In genomic region chr6:91488496-91489212, GRCm38 (mm10) we compare ENCODE assay signal across 1 mouse cellular context.
TF ChIP-seq lines count a peak whose summit lies in the region.

No protein-coding gene starts in this region.

TF ChIP-seq in CH12.LX, 34 proteins besides CTCF, POLR2A, EP300 and RAD21:
- TF ChIP-seq HCFC1 (IDR thresholded peaks at IDR 0.05; ENCODE audit: low read depth, low read length) (no peak), TCF12 (IDR thresholded peaks at IDR 0.05; ENCODE audit: low read depth, low read length) (no peak), ELF1 (IDR thresholded peaks at IDR 0.05; ENCODE audit: low read depth, low read length) (no peak), MYC (IDR thresholded peaks at IDR 0.05; ENCODE audit: low read depth, low read length) (no peak), UBTF (IDR thresholded peaks at IDR 0.05; ENCODE audit: low read depth, low read length) (no peak), USF2 (conservative IDR thresholded peaks at IDR 0.05; ENCODE audit: low read depth, low read length) (no peak), ETS1 (conservative IDR thresholded peaks at IDR 0.05; ENCODE audit: low read depth, low read length) (no peak), SIN3A (IDR thresholded peaks at IDR 0.05; ENCODE audit: low read length) (no peak)
